Mouse (Mus musculus) kidney, adult 2 months (tissue): ENCODE measurements around the gene Gm47841. TPM values are rescaled to one million over a fixed set of nuclear protein-coding genes. Genes with fewer than 3 reads are reported as not detected.

Source experiments
- DNase-seq: peaks from one replicate; pipeline ENCODE4 v3.0.0; 2021
- H3K27ac ChIP-seq: fragments of 200-500 bp; 2 replicates; pipeline ENCODE4 v1.5.1; 2012; ENCODE audit warnings: low read depth, low read length, control low read depth, inconsistent platforms; ENCODE audit not compliant: insufficient read depth
- H3K27me3 ChIP-seq: fragments of 200-500 bp; replicated peaks from 2 replicates; pipeline ENCODE4 v1.6.1; 2012; ENCODE audit warnings: mild to moderate bottlenecking, moderate library complexity, low read length, inconsistent platforms; ENCODE audit not compliant: control insufficient read depth, insufficient read depth
- H3K36me3 ChIP-seq: fragments of 200-500 bp; 2 replicates; pipeline ENCODE4 v1.6.1; 2012; ENCODE audit warnings: mild to moderate bottlenecking, moderate library complexity, low read length, inconsistent platforms; ENCODE audit not compliant: control insufficient read depth, insufficient read depth
- H3K4me1 ChIP-seq: fragments of 200-500 bp; 2 replicates; pipeline ENCODE4 v1.6.1; 2011; ENCODE audit warnings: low read length; ENCODE audit not compliant: control insufficient read depth, insufficient read depth
- H3K4me3 ChIP-seq: fragments of 200-500 bp; 2 replicates; pipeline ENCODE4 v1.5.1; 2011; ENCODE audit warnings: mild to moderate bottlenecking, low read depth, low read length, control low read depth; ENCODE audit not compliant: insufficient read depth
- CTCF ChIP-seq: fragments of 200-500 bp; conservative IDR thresholded peaks from 2 replicates; pipeline ENCODE4 v1.5.1; 2011; ENCODE audit warnings: low read depth, mild to moderate bottlenecking, control low read depth, low read length, moderate library complexity, mixed read lengths; ENCODE audit not compliant: insufficient read depth, insufficient read length
- POLR2A ChIP-seq: fragments of 200-500 bp; IDR thresholded peaks from one replicate; pipeline ENCODE4 v1.6.1; 2011; ENCODE audit warnings: low read depth, low read length, control low read depth
- WGBS: fragments of 180-500 bp; shearing (Covaris S2); methylation state at CpG from one replicate; pipeline ENCODE4 v1.1.7; 2018; 5-methylcytosine and 5-hydroxymethylcytosine counted together
- polyA plus RNA-seq: library from polyadenylated mRNA; depleted of rRNA; stranded (reverse); fragments of >200 nt; gene quantifications from 2 replicates; pipeline ENCODE4 v1.2.3, GENCODE M21; 2012

The Gm47841 gene
- polyA plus RNA-seq, 1 experiment, result not detected

GRCm38 (mm10) chr15:101074067-101074466 lies 26.9 kb upstream of the Gm47841 start:
- no peaks in the 10 kb centered on the region for H3K36me3 ChIP-seq
- H3K27ac ChIP-seq, result 0 out of 2 replicates have a peak overlapping the region, but pooled peaks have one; percentile 10
- H3K27me3 ChIP-seq, result no peaks in the 10 kb centered on the region
- WGBS, result 45% methylated on average over 5 of the region's 5 CpGs
- DNase-seq, result peak; percentile 54
- H3K4me3 ChIP-seq, result no peak overlapping the region
- H3K4me1 ChIP-seq, result peaks cover 66% of the 10 kb centered on the region
- TF ChIP-seq POLR2A (no peak), CTCF (no peak)

GRCm38 (mm10) chr15:101072736-101073135 lies 25.5 kb upstream of the Gm47841 start:
- H3K27ac ChIP-seq, result 0 out of 2 replicates have a peak overlapping the region, but pooled peaks have one; percentile 10
- TF ChIP-seq CTCF (no peak), POLR2A (no peak)
- DNase-seq, result peak; percentile 63
- H3K36me3 ChIP-seq, result no peaks in the 10 kb centered on the region
- 45% methylated on average over 2 of the region's 2 CpGs for WGBS
- H3K4me3 ChIP-seq, result no peak overlapping the region
- no peaks in the 10 kb centered on the region for H3K27me3 ChIP-seq
- H3K4me1 ChIP-seq, result peaks cover 78% of the 10 kb centered on the region

GRCm38 (mm10) chr15:101070762-101071161 lies 23.6 kb upstream of the Gm47841 start:
- peak overlapping the region; percentile 58 for H3K27ac ChIP-seq
- DNase-seq, result peak; percentile 85
- TF ChIP-seq CTCF, result no peak
- no peaks in the 10 kb centered on the region for H3K27me3 ChIP-seq
- peaks cover 82% of the 10 kb centered on the region for H3K4me1 ChIP-seq
- no peaks in the 10 kb centered on the region for H3K36me3 ChIP-seq
- WGBS, result 22% methylated on average over 5 of the region's 5 CpGs
- H3K4me3 ChIP-seq, result no peak overlapping the region

GRCm38 (mm10) chr15:101069641-101070190 lies 22.5 kb upstream of the Gm47841 start:
- no peak for TF ChIP-seq POLR2A
- no peak for TF ChIP-seq CTCF
- 41% methylated on average over 9 of the region's 9 CpGs for WGBS
- DNase-seq, result peak; percentile 93
- Histone ChIP-seq H3K4me1 (peaks cover 72% of the 10 kb centered on the region), H3K27ac (peak overlapping the region; percentile 78), H3K36me3 (no peaks in the 10 kb centered on the region), H3K27me3 (no peaks in the 10 kb centered on the region), H3K4me3 (no peak overlapping the region)

- Histone ChIP-seq H3K27me3 (no peaks in the 10 kb centered on the region), H3K4me1 (peaks cover 64% of the 10 kb centered on the region), H3K36me3 (no peaks in the 10 kb centered on the region), H3K4me3 (no peak overlapping the region), H3K27ac (peak overlapping the region; percentile 78)
- TF ChIP-seq CTCF, result no peak
- no peak for TF ChIP-seq POLR2A
- 42% methylated on average over 4 of the region's 4 CpGs for WGBS
- DNase-seq, result peak; percentile 82
Measured at GRCm38 (mm10) chr15:101068671-101069070, 21.5 kb upstream of the Gm47841 start.

- WGBS, result 47% methylated on average over 3 of the region's 3 CpGs
- Histone ChIP-seq H3K4me3 (no peak overlapping the region), H3K27ac (peak overlapping the region; percentile 78), H3K36me3 (no peaks in the 10 kb centered on the region), H3K27me3 (no peaks in the 10 kb centered on the region), H3K4me1 (peaks cover 60% of the 10 kb centered on the region)
- TF ChIP-seq POLR2A (no peak), CTCF (no peak)
- peak; percentile 56 for DNase-seq
Measured at GRCm38 (mm10) chr15:101068029-101068428, 20.8 kb upstream of the Gm47841 start.

GRCm38 (mm10) chr15:101066920-101067696 lies 19.9 kb upstream of the Gm47841 start:
- Histone ChIP-seq H3K27me3 (no peaks in the 10 kb centered on the region), H3K4me1 (peaks cover 51% of the 10 kb centered on the region), H3K4me3 (no peak overlapping the region), H3K36me3 (no peaks in the 10 kb centered on the region), H3K27ac (peak overlapping the region; percentile 0)
- TF ChIP-seq CTCF, result no peak
- TF ChIP-seq POLR2A, result no peak
- 47% methylated on average over 7 of the region's 9 CpGs for WGBS
- peak; percentile 83 for DNase-seq
